Mouse (Mus musculus) kidney, postnatal 25 days (tissue): ENCODE measurements at regions not wholly inside any gene's neighbourhood (a gene's known extent, or its start where the extent isn't known, plus 50 kb on each side); places are given as distances from the start of the nearest gene placed in this dataset.
A peak's percentile ranks its signal among the peaks of the same experiment; 100 is the strongest.

Experiments used
- DNase-seq, 2 experiments: peaks; one replicate each; pipeline ENCODE4 v3.0.0; 2021; ENCODE audit warnings: mixed read lengths in 2 of 2

DNA sequence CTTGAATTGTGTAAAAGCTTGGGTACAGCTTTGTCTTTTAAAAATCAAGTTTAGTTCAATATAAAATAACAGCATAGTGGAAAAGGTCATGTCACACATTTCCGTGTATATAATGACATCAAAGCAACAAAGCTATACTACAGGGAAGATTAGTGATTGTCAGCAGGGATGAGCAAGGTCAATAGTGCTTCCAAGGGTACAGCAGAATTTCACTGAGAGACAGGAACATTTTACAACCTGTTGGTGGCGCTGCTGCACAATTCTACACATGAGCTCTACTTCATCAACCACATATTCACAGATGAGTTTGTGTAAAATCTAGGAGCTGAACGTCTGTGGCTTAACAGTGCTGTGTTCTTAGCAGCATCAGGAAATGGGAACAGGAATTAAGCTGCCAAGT lies 74.3 kb upstream of the A2m start:
- peak; percentile 44 to 66 for DNase-seq

GRCm38 (mm10) chr6:121560393-121560793 lies 74.8 kb upstream of the A2m start:
- DNase-seq, result no peak

- DNase-seq, result peak in 1 of 2 experiments; percentile 33
These were observed 78.7 kb upstream of the A2m start for GRCm38 (mm10) chr6:121556481-121556880.

- DNase-seq, result no peak
These were observed 80.1 kb upstream of the Iqsec3 start for GRCm38 (mm10) chr6:121553501-121554132.

DNA sequence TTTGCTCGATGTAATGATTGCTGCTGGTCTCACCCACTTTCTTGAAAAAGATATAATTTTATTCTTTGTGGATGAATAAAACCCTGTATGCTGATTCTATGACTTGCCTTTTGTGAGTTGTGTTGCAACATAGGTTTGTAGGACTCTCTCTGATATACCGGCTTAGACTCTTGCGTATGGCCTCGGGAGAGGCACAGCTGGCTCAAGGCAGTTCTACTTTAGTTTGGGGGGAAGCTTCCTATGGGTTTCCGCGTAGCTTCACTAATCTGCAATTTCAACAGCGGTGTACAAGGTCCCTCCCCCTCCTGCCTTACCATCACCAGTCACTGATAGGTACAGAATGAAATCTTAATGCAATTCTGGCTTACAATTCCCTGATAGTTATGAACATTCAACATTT lies 60.0 kb upstream of the Iqsec3 start:
- DNase-seq, result no peak

GRCm38 (mm10) chr6:121532926-121533325 lies 59.4 kb upstream of the Iqsec3 start:
- peak; percentile 43 to 53 for DNase-seq

DNA sequence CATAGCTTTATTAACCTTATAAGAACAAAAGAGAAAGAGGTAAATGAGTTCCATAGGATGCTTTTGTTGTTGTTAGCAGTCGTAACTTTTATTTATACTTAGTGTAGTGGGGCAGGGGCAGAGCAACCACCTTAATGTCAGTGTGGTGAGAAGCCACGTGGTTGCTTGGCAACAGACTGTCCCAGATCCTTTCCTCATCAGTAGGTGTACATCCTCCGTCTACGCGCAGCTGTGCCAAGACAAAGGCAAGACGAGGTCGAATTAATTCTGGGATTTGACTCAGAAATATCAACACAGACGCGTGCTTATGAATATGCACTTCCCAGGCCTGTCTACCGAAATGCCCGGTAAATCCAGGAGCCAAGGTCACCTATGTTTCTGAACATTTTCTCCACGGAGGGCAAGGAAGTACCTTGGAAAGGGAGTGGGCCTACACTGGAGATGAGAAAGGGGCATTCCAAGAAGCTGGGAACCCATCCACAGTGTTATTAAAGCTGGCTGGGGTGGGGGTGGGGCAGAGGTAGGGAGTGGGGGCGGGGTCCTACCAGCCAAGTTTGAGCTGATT lies 58.4 kb upstream of the Iqsec3 start:
- no peak for DNase-seq

DNA sequence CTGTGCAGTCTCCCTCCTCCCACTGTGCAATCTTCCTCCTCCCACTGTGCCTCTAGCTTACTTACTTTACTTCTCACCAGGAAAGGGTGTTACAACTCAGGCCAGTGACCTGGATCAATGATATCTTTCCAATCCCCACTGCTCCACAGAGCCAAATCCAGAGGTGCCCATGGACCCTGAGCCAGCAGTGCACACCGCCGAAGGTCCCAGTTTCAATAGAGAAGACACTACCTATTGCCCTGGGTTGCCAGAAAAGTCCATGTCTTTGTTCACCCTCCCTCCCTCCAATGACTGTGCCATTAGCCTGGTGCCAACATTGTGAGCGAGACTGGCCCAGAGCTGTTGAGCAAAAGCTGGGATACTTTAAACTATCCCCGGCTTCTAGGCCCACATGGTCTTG lies 53.8 kb upstream of the Iqsec3 start:
- no peak for DNase-seq

- no peak for DNase-seq
These were observed 52.6 kb upstream of the Iqsec3 start for GRCm38 (mm10) chr6:121526121-121526520.

DNA sequence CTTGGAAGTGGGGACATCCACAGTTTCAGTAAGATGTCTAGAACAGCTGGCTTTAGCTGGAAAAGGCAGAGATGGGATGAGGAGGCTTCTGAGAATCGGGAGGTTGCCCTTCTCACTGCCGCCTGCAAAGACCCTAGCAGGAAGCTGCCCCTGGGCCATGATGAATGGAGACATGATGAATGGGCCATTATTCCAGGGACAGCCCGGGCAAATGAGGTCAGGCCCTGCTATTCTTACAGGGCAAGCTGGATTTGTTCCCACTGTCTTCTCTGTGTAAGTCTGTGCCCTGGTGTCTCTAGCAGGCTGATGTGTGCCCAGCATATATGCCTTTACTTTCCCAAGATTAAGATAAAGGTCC lies 51.1 kb upstream of the Iqsec3 start:
- DNase-seq, result no peak

GRCm38 (mm10) chr6:121523882-121524612 lies 50.6 kb upstream of the Iqsec3 start:
- DNase-seq, result peak; percentile 15 to 47
